Mouse (Mus musculus) liver, postnatal 0 days (tissue): Measurements from ENCODE around the gene Upk1a. TPM values are rescaled to one million over a fixed set of nuclear protein-coding genes. Genes with fewer than 3 reads are reported as not detected.

ENCODE experiments used
- ATAC-seq: fragments of 200-750 bp; cut with Nextera tagmentation; 2 replicates; pipeline ENCODE4 v1.8.0; 2017; ENCODE audit warnings: mild to moderate bottlenecking, moderate library complexity
- DNase-seq: peaks from one replicate; pipeline ENCODE4 v3.0.0-alpha.2; 2016
- H3K27ac ChIP-seq: fragments of 300-500 bp; sonication (generic); 2 replicates; pipeline ENCODE4 v1.5.1; 2014; ENCODE audit warnings: antibody characterized with exemption, moderate library complexity, mild to moderate bottlenecking, low read depth
- H3K27me3 ChIP-seq: fragments of 300-500 bp; sonication (generic); 2 replicates; pipeline ENCODE4 v1.6.1; 2014; ENCODE audit warnings: low read length, control low read depth, mixed read lengths; ENCODE audit not compliant: insufficient read depth
- H3K36me3 ChIP-seq: fragments of 300-500 bp; sonication (generic); replicated peaks from 2 replicates; pipeline ENCODE4 v1.6.1; 2014; ENCODE audit warnings: mild to moderate bottlenecking, control low read depth, low read length, moderate library complexity, mixed read lengths; ENCODE audit not compliant: insufficient read depth
- H3K4me1 ChIP-seq: fragments of 300-500 bp; sonication (generic); 2 replicates; pipeline ENCODE4 v1.6.1; 2014; ENCODE audit warnings: antibody characterized with exemption, mild to moderate bottlenecking, control low read depth; ENCODE audit not compliant: insufficient read depth
- H3K4me2 ChIP-seq: fragments of 300-500 bp; sonication (generic); 2 replicates; pipeline ENCODE4 v1.6.1; 2014; ENCODE audit warnings: low read depth, mild to moderate bottlenecking, low read length, moderate library complexity, mixed read lengths
- H3K4me3 ChIP-seq: fragments of 300-500 bp; sonication (generic); 2 replicates; pipeline ENCODE4 v1.5.1; 2014; ENCODE audit warnings: low read depth, low read length
- H3K9ac ChIP-seq: fragments of 300-500 bp; sonication (generic); replicated peaks from 2 replicates; pipeline ENCODE4 v1.6.1; 2014; ENCODE audit warnings: mild to moderate bottlenecking, moderate library complexity
- H3K9me3 ChIP-seq: fragments of 300-500 bp; sonication (generic); 2 replicates; pipeline ENCODE4 v1.6.1; 2016; ENCODE audit warnings: mild to moderate bottlenecking, control low read depth, low read length, mixed read lengths
- CTCF ChIP-seq: sonication (generic); IDR thresholded peaks from 2 replicates; pipeline ENCODE4 v1.5.1; 2016; ENCODE audit warnings: antibody characterized with exemption, low read depth
- EP300 ChIP-seq: IDR thresholded peaks from 2 replicates; pipeline ENCODE4 v1.6.1; 2016; ENCODE audit warnings: antibody characterized with exemption, low read depth, mild to moderate bottlenecking
- WGBS: fragments of 180-500 bp; shearing (Covaris S2); extraction: QIAGEN DNeasy Blood & Tissue Kit; methylation state at CpG from one replicate; pipeline ENCODE4 v1.1.7; 2014; ENCODE audit not compliant: insufficient replicate concordance; 5-methylcytosine and 5-hydroxymethylcytosine counted together
- polyA plus RNA-seq: library from polyadenylated mRNA; unstranded; fragments of >200 nt; fragmentation: Nextera tagmentation; extraction: Ambion mirVana; gene quantifications from 2 replicates; pipeline ENCODE4 v1.2.1, GENCODE M21; 2015

Upk1a gene
- polyA plus RNA-seq = 0.07 and 0.14 TPM in 2 replicates

DNA sequence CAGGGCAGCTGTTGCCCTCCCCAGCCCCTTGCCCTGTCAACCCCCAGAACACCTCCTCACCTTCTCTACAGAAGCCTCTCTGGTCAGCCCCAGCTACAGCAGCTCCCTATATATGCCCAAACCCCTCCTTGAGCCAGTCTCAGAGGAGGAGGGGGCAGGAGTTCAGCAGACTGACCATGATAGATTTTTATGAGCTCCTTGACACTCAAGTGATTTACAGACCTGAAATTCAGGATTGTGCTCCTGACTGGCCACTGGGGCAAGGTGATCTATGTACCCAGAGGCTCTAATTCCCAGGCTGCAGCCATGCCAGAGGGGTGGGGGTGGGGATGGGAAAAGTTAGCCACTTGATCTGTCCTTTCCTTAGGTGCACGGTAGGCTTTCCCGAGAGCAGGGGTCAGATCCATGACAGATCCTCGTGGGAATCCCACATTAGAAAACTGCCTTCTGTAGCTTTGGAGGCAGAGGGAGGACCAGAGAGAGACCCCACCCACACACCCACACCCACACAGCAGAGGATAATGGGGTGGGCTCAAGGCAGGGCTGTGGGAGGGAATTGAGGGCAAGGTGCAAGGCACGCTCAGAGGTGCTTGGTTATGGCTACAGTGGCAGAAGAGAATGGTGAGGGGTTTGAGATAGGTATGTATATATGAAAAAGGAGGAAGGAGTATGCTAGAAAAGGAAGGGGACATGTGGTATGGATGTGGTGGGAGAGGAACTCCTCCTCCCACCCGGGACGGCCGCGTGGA lies at the start of gene Upk1a:
TSS of gene Upk1a (minus strand) at position 194 of the 749 bp plus-strand sequence.
- no peak within 1 kb of the TSS for H3K9ac ChIP-seq
- H3K9me3 ChIP-seq = no peaks in the 10 kb centered on the region
- no peak within 1 kb of the TSS for H3K4me2 ChIP-seq
- H3K4me1 ChIP-seq = 0 out of 2 replicates have a peak, but pooled peaks cover 2% of the 10 kb centered on the region
- TF ChIP-seq EP300 = no peak
- no peak for TF ChIP-seq CTCF
- peaks cover 13% of the 10 kb centered on the region for H3K36me3 ChIP-seq
- no peak within 1 kb of the TSS for H3K27ac ChIP-seq
- WGBS = 73% methylated on average over 8 of the region's 8 CpGs
- H3K4me3 ChIP-seq = no peak within 1 kb of the TSS
- DNase-seq (no peak), ATAC-seq (no peak)
- H3K27me3 ChIP-seq = no peaks in the 10 kb centered on the region

DNA sequence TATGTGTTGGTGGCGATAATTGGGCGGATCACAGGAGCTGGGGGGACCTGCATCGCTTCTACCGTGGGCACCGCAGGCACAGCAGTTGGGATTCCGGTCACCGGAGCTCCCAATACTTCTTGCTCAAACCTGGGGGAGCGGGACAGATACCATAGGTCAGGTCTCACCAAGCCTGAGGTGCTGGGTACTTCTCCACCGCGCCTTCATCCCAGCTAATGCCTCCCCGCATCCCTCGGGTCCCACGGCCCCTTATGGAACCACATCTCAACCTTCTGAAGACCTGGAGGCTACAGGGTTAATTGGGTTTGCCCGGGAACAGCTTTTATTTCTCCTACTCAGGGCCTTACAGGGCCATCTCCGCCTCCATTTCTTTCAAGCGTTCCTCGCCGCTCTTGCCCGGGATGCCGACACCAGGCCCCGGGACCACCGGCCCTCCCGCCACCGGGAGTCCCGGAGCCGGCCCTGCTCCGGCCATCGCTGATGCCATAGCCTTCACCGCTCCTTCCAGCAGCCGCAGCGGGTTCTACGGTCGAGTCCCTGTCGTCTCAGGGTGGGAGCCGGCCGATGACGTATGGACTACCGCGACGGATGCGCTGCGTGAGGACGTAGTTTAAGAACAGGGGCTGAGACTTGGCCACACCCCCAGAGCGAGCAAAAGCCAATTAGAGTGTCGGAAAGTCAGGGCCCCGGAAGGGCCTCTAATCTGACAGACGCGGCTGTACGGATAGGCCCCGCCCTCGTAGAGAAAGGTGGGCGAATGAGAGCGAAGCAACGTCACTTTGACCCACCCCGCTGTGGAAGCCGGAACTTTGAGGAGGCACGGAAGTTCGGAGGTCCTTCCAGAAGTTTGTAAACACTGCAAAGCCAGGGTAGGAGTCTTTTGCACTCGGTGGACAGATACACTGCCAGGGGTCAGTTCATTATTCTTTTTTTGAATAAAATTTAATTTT lies 37.2 kb upstream of the Upk1a start, which contains the start of gene Rbm42:
TSS of gene Rbm42 (minus strand) at position 727 of the 950 bp plus-strand sequence.
- peak; percentile 100 for ATAC-seq
- H3K9ac ChIP-seq = peak within 1 kb of the TSS; percentile 88
- peaks cover 12% of the 10 kb centered on the region for H3K4me1 ChIP-seq
- H3K36me3 ChIP-seq = peaks cover 44% of the 10 kb centered on the region
- H3K4me3 ChIP-seq = peak within 1 kb of the TSS; percentile 79
- H3K9me3 ChIP-seq = no peaks in the 10 kb centered on the region
- DNase-seq = peak; percentile 98
- H3K27me3 ChIP-seq = no peaks in the 10 kb centered on the region
- H3K4me2 ChIP-seq = peak within 1 kb of the TSS; percentile 93
- 2% methylated on average over 59 of the region's 59 CpGs for WGBS
- H3K27ac ChIP-seq = peak within 1 kb of the TSS; percentile 82
- TF ChIP-seq CTCF (no peak), EP300 (no peak)

DNA sequence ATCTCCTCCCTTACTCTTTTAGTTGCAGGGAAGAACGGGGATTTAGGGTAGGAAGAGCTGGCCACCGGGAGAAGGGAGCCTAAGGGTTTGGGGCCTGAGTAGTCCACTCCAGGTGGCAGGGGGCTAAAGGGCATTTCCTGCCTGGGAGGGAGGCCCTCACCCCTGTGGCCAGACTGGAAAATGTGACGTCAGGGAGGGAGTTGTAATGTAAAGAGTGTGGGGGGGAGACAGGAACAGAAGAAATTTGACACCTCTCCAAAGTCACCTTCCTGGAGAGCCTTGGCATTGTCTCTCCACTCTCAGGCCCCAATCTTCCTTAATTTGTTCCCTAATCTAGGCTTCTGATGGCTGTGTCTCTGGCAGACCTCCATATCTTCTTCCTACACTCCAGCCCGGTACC lies 26.4 kb upstream of the Upk1a start:
- TF ChIP-seq EP300 (no peak), CTCF (no peak)
- no peak for ATAC-seq
- no peak overlapping the region for H3K4me3 ChIP-seq
- WGBS = 20% methylated on average over 4 of the region's 4 CpGs
- H3K27me3 ChIP-seq = peaks cover 25% of the 10 kb centered on the region
- no peak overlapping the region for H3K9ac ChIP-seq
- H3K27ac ChIP-seq = no peak overlapping the region
- no peaks in the 10 kb centered on the region for H3K9me3 ChIP-seq
- no peak overlapping the region for H3K4me2 ChIP-seq
- H3K36me3 ChIP-seq = peaks cover 32% of the 10 kb centered on the region
- DNase-seq = no peak
- H3K4me1 ChIP-seq = peaks cover 9% of the 10 kb centered on the region

DNA sequence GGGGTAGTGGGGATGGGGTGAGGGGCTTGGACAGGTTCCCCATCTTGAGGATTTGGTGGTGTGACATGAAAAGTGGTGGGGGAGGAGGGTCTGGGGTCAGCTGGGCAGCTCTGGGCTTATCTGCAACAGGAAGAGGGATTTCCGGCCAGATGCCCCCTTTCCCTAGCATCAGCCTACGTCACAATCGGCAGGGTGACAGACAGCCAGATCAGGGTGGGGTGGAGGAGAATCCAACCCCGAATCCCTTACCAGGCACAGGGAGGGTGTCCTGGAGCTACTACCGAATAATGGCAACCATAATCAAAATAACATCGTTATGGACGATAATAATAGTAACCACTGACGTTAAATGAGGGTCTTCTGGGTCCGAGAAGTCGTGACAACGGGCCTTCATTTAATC lies 23.7 kb upstream of the Upk1a start:
- 21% methylated on average over 11 of the region's 11 CpGs for WGBS
- Histone ChIP-seq H3K4me3 (no peak overlapping the region), H3K4me2 (no peak overlapping the region), H3K36me3 (peaks cover 9% of the 10 kb centered on the region), H3K27me3 (peaks cover 42% of the 10 kb centered on the region), H3K4me1 (peaks cover 9% of the 10 kb centered on the region), H3K9ac (no peak overlapping the region), H3K9me3 (no peaks in the 10 kb centered on the region), H3K27ac (no peak overlapping the region)
- TF ChIP-seq CTCF (no peak), EP300 (no peak)
- DNase-seq = no peak
- no peak for ATAC-seq

DNA sequence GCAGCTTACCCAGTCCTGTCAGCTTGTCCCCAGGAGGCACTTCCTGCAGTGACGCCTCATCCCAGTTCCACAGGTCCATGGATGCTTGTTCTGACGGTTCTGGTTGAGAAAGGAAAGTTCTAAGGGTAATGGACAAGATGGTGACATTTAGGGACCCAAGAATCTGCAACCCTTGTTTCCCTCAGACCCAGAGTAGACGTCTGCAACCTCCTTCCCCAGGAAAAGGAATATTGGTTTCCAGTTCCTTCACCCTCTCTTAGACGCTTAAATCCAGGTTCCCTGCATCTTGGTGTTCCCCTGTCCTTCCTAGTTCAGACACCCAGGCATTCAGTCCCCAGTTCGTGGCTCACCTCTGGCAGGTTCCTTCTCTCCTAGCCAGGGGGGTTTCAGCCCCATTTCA lies 23.1 kb upstream of the Upk1a start, which contains the start of gene Etv2:
TSS of gene Etv2 (minus strand) at position 101 of the 400 bp plus-strand sequence.
- TF ChIP-seq CTCF = no peak
- no peak for TF ChIP-seq EP300
- no peak within 1 kb of the TSS for H3K9ac ChIP-seq
- H3K4me3 ChIP-seq = no peak within 1 kb of the TSS
- 18% methylated on average over 5 of the region's 5 CpGs for WGBS
- peaks cover 9% of the 10 kb centered on the region for H3K4me1 ChIP-seq
- 0 out of 2 replicates have a peak, but pooled peaks cover 5% of the 10 kb centered on the region for H3K36me3 ChIP-seq
- DNase-seq (no peak), ATAC-seq (no peak)
- H3K9me3 ChIP-seq = no peaks in the 10 kb centered on the region
- peaks cover 44% of the 10 kb centered on the region for H3K27me3 ChIP-seq
- peak within 1 kb of the TSS; percentile 47; the same call in 1 of the 2 replicates for H3K4me2 ChIP-seq
- H3K27ac ChIP-seq = no peak within 1 kb of the TSS

DNA sequence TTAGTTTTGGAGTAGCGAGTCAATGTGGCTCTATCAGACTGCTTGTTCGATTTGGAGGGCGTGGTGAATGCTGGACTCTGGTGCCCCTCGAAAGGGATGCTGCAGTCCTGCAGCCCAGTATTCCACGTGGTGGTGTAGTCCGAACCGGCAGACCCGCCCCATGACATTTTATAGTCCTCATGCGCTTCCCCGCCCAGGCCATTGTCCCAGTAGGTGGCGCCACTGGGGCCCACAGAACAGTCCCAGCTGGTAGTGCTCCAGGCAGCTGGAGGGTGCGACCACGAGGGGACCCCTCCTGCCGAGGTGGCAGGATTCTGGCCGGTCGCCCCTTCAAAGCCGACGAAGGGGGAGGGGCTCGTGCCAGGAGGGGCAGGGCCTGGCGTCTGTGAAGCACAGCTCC lies 22.0 kb upstream of the Upk1a start:
- DNase-seq (peak; percentile 82), ATAC-seq (peak; percentile 75)
- peak; percentile 76 for TF ChIP-seq CTCF
- no peak for TF ChIP-seq EP300
- peaks cover 6% of the 10 kb centered on the region for H3K4me1 ChIP-seq
- peak overlapping the region; percentile 47; the same call in 1 of the 2 replicates for H3K4me2 ChIP-seq
- H3K9me3 ChIP-seq = no peaks in the 10 kb centered on the region
- no peak overlapping the region for H3K9ac ChIP-seq
- 3% methylated on average over 19 of the region's 20 CpGs for WGBS
- H3K27me3 ChIP-seq = peaks cover 49% of the 10 kb centered on the region
- no peaks in the 10 kb centered on the region for H3K36me3 ChIP-seq
- no peak overlapping the region for H3K27ac ChIP-seq
- H3K4me3 ChIP-seq = no peak overlapping the region
